Mouse (Mus musculus) lung, embryonic 15.5 days (tissue): ENCODE data around the gene 2210408I21Rik. TPM values are rescaled to one million over a fixed set of nuclear protein-coding genes. Genes with fewer than 3 reads are reported as not detected.
A peak's percentile ranks its signal among the peaks of the same experiment; 100 is the strongest.

ENCODE experiments used
- ATAC-seq: fragments of 200-750 bp; cut with Nextera tagmentation; 2 replicates; pipeline ENCODE4 v1.8.0; 2017; ENCODE audit warnings: moderate number of reproducible peaks, borderline replicate concordance; ENCODE audit not compliant: low FRiP score, low TSS enrichment; ENCODE audit errors: extremely low read depth
- H3K27ac ChIP-seq: fragments of 300-500 bp; sonication (generic); 2 replicates; pipeline ENCODE4 v1.5.1; 2015; ENCODE audit warnings: moderate library complexity, mild to moderate bottlenecking, inconsistent platforms
- H3K27me3 ChIP-seq: fragments of 300-500 bp; sonication (generic); 2 replicates; pipeline ENCODE4 v1.6.1; 2015; ENCODE audit warnings: inconsistent platforms
- H3K36me3 ChIP-seq: fragments of 300-500 bp; sonication (generic); 2 replicates; pipeline ENCODE4 v1.6.1; 2015; ENCODE audit warnings: inconsistent platforms
- H3K4me1 ChIP-seq: fragments of 300-500 bp; sonication (generic); 2 replicates; pipeline ENCODE4 v1.6.1; 2015; ENCODE audit warnings: inconsistent platforms
- H3K4me2 ChIP-seq: fragments of 300-500 bp; sonication (generic); 2 replicates; pipeline ENCODE4 v1.6.1; 2015; ENCODE audit warnings: inconsistent platforms, mild to moderate bottlenecking, moderate library complexity
- H3K4me3 ChIP-seq: fragments of 300-500 bp; sonication (generic); 2 replicates; pipeline ENCODE4 v1.5.1; 2015; ENCODE audit warnings: mild to moderate bottlenecking, inconsistent platforms
- H3K9ac ChIP-seq: fragments of 300-500 bp; sonication (generic); 2 replicates; pipeline ENCODE4 v1.6.1; 2015; ENCODE audit warnings: inconsistent platforms
- H3K9me3 ChIP-seq: fragments of 300-500 bp; sonication (generic); 2 replicates; pipeline ENCODE4 v1.6.1; 2016; ENCODE audit warnings: inconsistent platforms
- WGBS: fragments of 180-500 bp; shearing (Covaris S2); methylation state at CpG from one replicate; pipeline ENCODE4 v1.1.7; 2015; 5-methylcytosine and 5-hydroxymethylcytosine counted together
- polyA plus RNA-seq: library from polyadenylated mRNA; unstranded; fragments of >200 nt; fragmentation: Nextera tagmentation; extraction: Ambion mirVana; gene quantifications from 2 replicates; pipeline ENCODE4 v1.2.1, GENCODE M21; 2015

The 2210408I21Rik gene
- polyA plus RNA-seq, 1 experiment from 2014 or later = 10.3 TPM

GRCm38 (mm10) chr13:77295519-77295918, 160.2 kb downstream of the 2210408I21Rik start:
- Histone ChIP-seq H3K4me3 (no peak overlapping the region), H3K9ac (no peak overlapping the region), H3K36me3 (no peaks in the 10 kb centered on the region), H3K27me3 (no peaks in the 10 kb centered on the region), H3K27ac (no peak overlapping the region), H3K4me2 (no peak overlapping the region), H3K4me1 (no peaks in the 10 kb centered on the region), H3K9me3 (no peaks in the 10 kb centered on the region)
- ATAC-seq = no peak
- 67% methylated on average over 3 of the region's 3 CpGs for WGBS

GRCm38 (mm10) chr13:77324101-77324500, 188.8 kb downstream of the 2210408I21Rik start:
- Histone ChIP-seq H3K9ac (no peak overlapping the region), H3K36me3 (no peaks in the 10 kb centered on the region), H3K9me3 (no peaks in the 10 kb centered on the region), H3K27me3 (no peaks in the 10 kb centered on the region), H3K4me1 (no peaks in the 10 kb centered on the region), H3K4me2 (no peak overlapping the region), H3K27ac (no peak overlapping the region), H3K4me3 (no peak overlapping the region)
- WGBS = 64% methylated on average over 1 of the region's 1 CpGs
- no peak for ATAC-seq

- Histone ChIP-seq H3K27me3 (no peaks in the 10 kb centered on the region), H3K9ac (no peak overlapping the region), H3K36me3 (no peaks in the 10 kb centered on the region), H3K4me1 (no peaks in the 10 kb centered on the region), H3K4me3 (no peak overlapping the region), H3K27ac (no peak overlapping the region), H3K4me2 (no peak overlapping the region), H3K9me3 (no peaks in the 10 kb centered on the region)
- 59% methylated on average over 5 of the region's 5 CpGs for WGBS
- no peak for ATAC-seq
Observed at GRCm38 (mm10) chr13:77326174-77326959, 191.0 kb downstream of the 2210408I21Rik start.

- no peak overlapping the region for H3K27ac ChIP-seq
- H3K4me2 ChIP-seq = no peak overlapping the region
- no peaks in the 10 kb centered on the region for H3K27me3 ChIP-seq
- H3K4me3 ChIP-seq = no peak overlapping the region
- H3K36me3 ChIP-seq = no peaks in the 10 kb centered on the region
- no peaks in the 10 kb centered on the region for H3K4me1 ChIP-seq
- no peak for ATAC-seq
- no peak overlapping the region for H3K9ac ChIP-seq
- H3K9me3 ChIP-seq = no peaks in the 10 kb centered on the region
- 60% methylated on average over 2 of the region's 2 CpGs for WGBS
Observed at GRCm38 (mm10) chr13:77342097-77342496, 206.8 kb downstream of the 2210408I21Rik start.

- 90% methylated on average over 3 of the region's 3 CpGs for WGBS
- H3K4me2 ChIP-seq = no peak overlapping the region
- no peaks in the 10 kb centered on the region for H3K36me3 ChIP-seq
- H3K4me1 ChIP-seq = no peaks in the 10 kb centered on the region
- H3K4me3 ChIP-seq = no peak overlapping the region
- no peaks in the 10 kb centered on the region for H3K27me3 ChIP-seq
- ATAC-seq = no peak
- no peak overlapping the region for H3K9ac ChIP-seq
- H3K9me3 ChIP-seq = no peaks in the 10 kb centered on the region
- no peak overlapping the region for H3K27ac ChIP-seq
Observed at GRCm38 (mm10) chr13:77385448-77385970, 250.2 kb downstream of the 2210408I21Rik start.

- ATAC-seq = no peak
- Histone ChIP-seq H3K4me3 (no peak overlapping the region), H3K9me3 (no peaks in the 10 kb centered on the region), H3K4me1 (no peaks in the 10 kb centered on the region), H3K36me3 (no peaks in the 10 kb centered on the region), H3K9ac (no peak overlapping the region), H3K4me2 (no peak overlapping the region), H3K27me3 (no peaks in the 10 kb centered on the region), H3K27ac (no peak overlapping the region)
- WGBS = 88% methylated on average over 4 of the region's 4 CpGs
Observed at GRCm38 (mm10) chr13:77386001-77386400, 250.7 kb downstream of the 2210408I21Rik start.

GRCm38 (mm10) chr13:77388148-77388547, 252.8 kb downstream of the 2210408I21Rik start:
- no peak overlapping the region for H3K9ac ChIP-seq
- no peak overlapping the region for H3K4me2 ChIP-seq
- no peaks in the 10 kb centered on the region for H3K9me3 ChIP-seq
- no peak for ATAC-seq
- H3K4me3 ChIP-seq = no peak overlapping the region
- H3K27ac ChIP-seq = no peak overlapping the region
- no peaks in the 10 kb centered on the region for H3K4me1 ChIP-seq
- WGBS = 82% methylated on average over 4 of the region's 4 CpGs
- no peaks in the 10 kb centered on the region for H3K27me3 ChIP-seq
- H3K36me3 ChIP-seq = no peaks in the 10 kb centered on the region

GRCm38 (mm10) chr13:77389209-77389608, 253.9 kb downstream of the 2210408I21Rik start:
- H3K27ac ChIP-seq = no peak overlapping the region
- H3K4me2 ChIP-seq = no peak overlapping the region
- peak; percentile 84; the same call in 1 of the 2 replicates for ATAC-seq
- H3K9me3 ChIP-seq = no peaks in the 10 kb centered on the region
- no peak overlapping the region for H3K4me3 ChIP-seq
- H3K36me3 ChIP-seq = no peaks in the 10 kb centered on the region
- H3K9ac ChIP-seq = no peak overlapping the region
- no peaks in the 10 kb centered on the region for H3K27me3 ChIP-seq
- no peaks in the 10 kb centered on the region for H3K4me1 ChIP-seq

- no peak for ATAC-seq
Observed at GRCm38 (mm10) chr13:77396374-77396773, 261.0 kb downstream of the 2210408I21Rik start.

GRCm38 (mm10) chr13:77396981-77397380, 261.6 kb downstream of the 2210408I21Rik start:
- no peaks in the 10 kb centered on the region for H3K4me1 ChIP-seq
- no peak overlapping the region for H3K4me3 ChIP-seq
- H3K4me2 ChIP-seq = no peak overlapping the region
- no peaks in the 10 kb centered on the region for H3K9me3 ChIP-seq
- H3K27ac ChIP-seq = no peak overlapping the region
- no peak for ATAC-seq
- WGBS = 57% methylated on average over 5 of the region's 5 CpGs
- no peaks in the 10 kb centered on the region for H3K36me3 ChIP-seq
- no peaks in the 10 kb centered on the region for H3K27me3 ChIP-seq
- no peak overlapping the region for H3K9ac ChIP-seq

More at GRCm38 (mm10) chr13:77396374-77396773, 261.0 kb downstream of the 2210408I21Rik start:
- H3K9me3 ChIP-seq = no peaks in the 10 kb centered on the region
- H3K4me3 ChIP-seq = no peak overlapping the region
- H3K4me1 ChIP-seq = no peaks in the 10 kb centered on the region
- no peaks in the 10 kb centered on the region for H3K36me3 ChIP-seq
- no peak overlapping the region for H3K4me2 ChIP-seq
- H3K27ac ChIP-seq = no peak overlapping the region
- H3K27me3 ChIP-seq = no peaks in the 10 kb centered on the region
- WGBS = 82% methylated on average over 2 of the region's 2 CpGs
- H3K9ac ChIP-seq = no peak overlapping the region

- no peaks in the 10 kb centered on the region for H3K27me3 ChIP-seq
- no peak overlapping the region for H3K4me3 ChIP-seq
- no peaks in the 10 kb centered on the region for H3K9me3 ChIP-seq
Observed at GRCm38 (mm10) chr13:77397646-77398045, 262.3 kb downstream of the 2210408I21Rik start.

GRCm38 (mm10) chr13:77398477-77398876, 263.1 kb downstream of the 2210408I21Rik start:
- Histone ChIP-seq H3K4me3 (no peak overlapping the region), H3K4me2 (no peak overlapping the region), H3K4me1 (no peaks in the 10 kb centered on the region), H3K27ac (no peak overlapping the region), H3K27me3 (no peaks in the 10 kb centered on the region), H3K9me3 (no peaks in the 10 kb centered on the region), H3K36me3 (no peaks in the 10 kb centered on the region), H3K9ac (no peak overlapping the region)
- ATAC-seq = no peak
- WGBS = 74% methylated on average over 3 of the region's 3 CpGs

More at GRCm38 (mm10) chr13:77397646-77398045, 262.3 kb downstream of the 2210408I21Rik start:
- Histone ChIP-seq H3K9ac (no peak overlapping the region), H3K36me3 (no peaks in the 10 kb centered on the region), H3K4me2 (no peak overlapping the region), H3K4me1 (no peaks in the 10 kb centered on the region), H3K27ac (no peak overlapping the region)
- ATAC-seq = no peak
- WGBS = 87% methylated on average over 7 of the region's 7 CpGs
